Mouse (Mus musculus) gastrocnemius, adult 8-10 months (tissue): ENCODE measurements around the gene Rgs12. TPM values are rescaled to one million over a fixed set of nuclear protein-coding genes. Genes with fewer than 3 reads are reported as not detected.
A peak's percentile ranks its signal among the peaks of the same experiment; 100 is the strongest.

ENCODE experiments used
- DNase-seq, 2 experiments: peaks; one replicate each; pipeline ENCODE4 v3.0.0; 2022; ENCODE audit warnings: low spot score in 2 of 2
- total RNA-seq, 4 experiments: library from RNA; stranded (reverse); gene quantifications; 2 replicates each; pipeline ENCODE4 v1.2.4; 2022

Rgs12 gene
- total RNA-seq, 4 experiments from 2014 or later = 1.8 to 2.6 (median 2.2) TPM

GRCm38 (mm10) chr5:34980099-34980498, 30.9 kb downstream of the Rgs12 start:
- DNase-seq = no peak

- no peak for DNase-seq
Measured at GRCm38 (mm10) chr5:34981734-34982133, 32.5 kb downstream of the Rgs12 start.

GRCm38 (mm10) chr5:34984933-34985332, 35.7 kb downstream of the Rgs12 start:
- no peak for DNase-seq

GRCm38 (mm10) chr5:34985867-34986266, 36.6 kb downstream of the Rgs12 start:
- DNase-seq = peak; percentile 50 to 57

- no peak for DNase-seq
Measured at GRCm38 (mm10) chr5:34987396-34987795, 38.2 kb downstream of the Rgs12 start.

- no peak for DNase-seq
Measured at GRCm38 (mm10) chr5:34988690-34989089, 39.4 kb downstream of the Rgs12 start.

GRCm38 (mm10) chr5:34989321-34989772, 40.1 kb downstream of the Rgs12 start:
- no peak for DNase-seq

GRCm38 (mm10) chr5:34998754-34999153, 49.5 kb downstream of the Rgs12 start:
- no peak for DNase-seq

GRCm38 (mm10) chr5:34999281-34999680, 50.0 kb downstream of the Rgs12 start:
- DNase-seq = no peak

GRCm38 (mm10) chr5:35000323-35000722, 51.1 kb downstream of the Rgs12 start:
- no peak for DNase-seq

- DNase-seq = no peak
Measured at GRCm38 (mm10) chr5:35001144-35001543, 51.9 kb downstream of the Rgs12 start.

GRCm38 (mm10) chr5:35003611-35004162, 54.4 kb downstream of the Rgs12 start:
- no peak for DNase-seq

- no peak for DNase-seq
Measured at GRCm38 (mm10) chr5:35004769-35005168, 55.5 kb downstream of the Rgs12 start.

- no peak for DNase-seq
Measured at GRCm38 (mm10) chr5:35005659-35006058, 56.4 kb downstream of the Rgs12 start.

GRCm38 (mm10) chr5:35006599-35006998, 57.4 kb downstream of the Rgs12 start:
- DNase-seq = no peak

- DNase-seq = no peak
Measured at GRCm38 (mm10) chr5:35009163-35009562, 59.9 kb downstream of the Rgs12 start.

GRCm38 (mm10) chr5:35010656-35011055, 61.4 kb downstream of the Rgs12 start:
- no peak for DNase-seq

- DNase-seq = no peak
Measured at GRCm38 (mm10) chr5:35011156-35011923, 62.1 kb downstream of the Rgs12 start.

- DNase-seq = no peak
Measured at GRCm38 (mm10) chr5:35014036-35014435, 64.8 kb downstream of the Rgs12 start.

GRCm38 (mm10) chr5:35019673-35020300, 70.5 kb downstream of the Rgs12 start:
- no peak for DNase-seq

- DNase-seq = no peak
Measured at GRCm38 (mm10) chr5:35020410-35021241, 71.4 kb downstream of the Rgs12 start.

GRCm38 (mm10) chr5:35024975-35025374, 75.7 kb downstream of the Rgs12 start:
- no peak for DNase-seq
